Mouse (Mus musculus) lung, embryonic 14.5 days (tissue): ENCODE data around the gene Ucp3. TPM values are rescaled to one million over a fixed set of nuclear protein-coding genes. Genes with fewer than 3 reads are reported as not detected.
"Not testable (repeated sequence)": the region's sequence is repeated elsewhere in the genome, so short reads cannot be mapped to it uniquely, and the experiment has no call there.

Experiments used
- ATAC-seq: fragments of 200-750 bp; cut with Nextera tagmentation; 2 replicates; pipeline ENCODE4 v1.8.0; 2017; ENCODE audit warnings: mild to moderate bottlenecking, moderate TSS enrichment, moderate library complexity; ENCODE audit not compliant: insufficient read depth
- DNase-seq: peaks from one replicate; pipeline ENCODE4 v3.0.0-alpha.2; 2015
- H3K27ac ChIP-seq: fragments of 300-500 bp; sonication (generic); 2 replicates; pipeline ENCODE4 v1.5.1; 2014; ENCODE audit warnings: low read depth, mild to moderate bottlenecking, moderate library complexity
- H3K27me3 ChIP-seq: fragments of 300-500 bp; sonication (generic); 2 replicates; pipeline ENCODE4 v1.6.1; 2014; ENCODE audit warnings: low read length, control low read depth; ENCODE audit not compliant: insufficient read depth
- H3K36me3 ChIP-seq: fragments of 300-500 bp; sonication (generic); 2 replicates; pipeline ENCODE4 v1.6.1; 2014; ENCODE audit warnings: control low read depth; ENCODE audit not compliant: insufficient read depth
- H3K4me1 ChIP-seq: fragments of 300-500 bp; sonication (generic); 2 replicates; pipeline ENCODE4 v1.6.1; 2014; ENCODE audit warnings: antibody characterized with exemption, control low read depth; ENCODE audit not compliant: insufficient read depth
- H3K4me2 ChIP-seq: fragments of 300-500 bp; sonication (generic); 2 replicates; pipeline ENCODE4 v1.6.1; 2014; ENCODE audit warnings: mild to moderate bottlenecking
- H3K4me3 ChIP-seq: fragments of 300-500 bp; sonication (generic); 2 replicates; pipeline ENCODE4 v1.5.1; 2014; ENCODE audit warnings: low read depth, low read length
- H3K9ac ChIP-seq: fragments of 300-500 bp; sonication (generic); 2 replicates; pipeline ENCODE4 v1.6.1; 2014
- H3K9me3 ChIP-seq: fragments of 300-500 bp; sonication (generic); 2 replicates; pipeline ENCODE4 v1.6.1; 2016; ENCODE audit warnings: low read depth, low read length, control low read depth
- CTCF ChIP-seq: IDR thresholded peaks from 2 replicates; pipeline ENCODE4 v1.5.1; 2016; ENCODE audit warnings: antibody characterized with exemption, low read depth
- WGBS: fragments of 180-500 bp; shearing (Covaris S2); extraction: QIAGEN DNeasy Blood & Tissue Kit; methylation state at CpG from one replicate; pipeline ENCODE4 v1.1.7; 2014; 5-methylcytosine and 5-hydroxymethylcytosine counted together
- polyA plus RNA-seq: library from polyadenylated mRNA; unstranded; fragments of >200 nt; fragmentation: Nextera tagmentation; extraction: Ambion mirVana; gene quantifications from 2 replicates; pipeline ENCODE4 v1.2.1, GENCODE M21; 2014

Gene Ucp3
- polyA plus RNA-seq, 1 experiment from 2014 or later: not detected

GRCm38 (mm10) chr7:100470796-100471406 lies 1.9 kb upstream of the Ucp3 start:
- ATAC-seq: no peak
- Histone ChIP-seq H3K9ac (no peak overlapping the region), H3K4me1 (no peaks in the 10 kb centered on the region), H3K4me3 (no peak overlapping the region), H3K27ac (no peak overlapping the region), H3K4me2 (no peak overlapping the region), H3K27me3 (no peaks in the 10 kb centered on the region), H3K9me3 (no peaks in the 10 kb centered on the region), H3K36me3 (peaks cover 16% of the 10 kb centered on the region)
- WGBS: 85% methylated on average over 11 of the region's 11 CpGs
- DNase-seq: no peak
- TF ChIP-seq CTCF: no peak

DNA sequence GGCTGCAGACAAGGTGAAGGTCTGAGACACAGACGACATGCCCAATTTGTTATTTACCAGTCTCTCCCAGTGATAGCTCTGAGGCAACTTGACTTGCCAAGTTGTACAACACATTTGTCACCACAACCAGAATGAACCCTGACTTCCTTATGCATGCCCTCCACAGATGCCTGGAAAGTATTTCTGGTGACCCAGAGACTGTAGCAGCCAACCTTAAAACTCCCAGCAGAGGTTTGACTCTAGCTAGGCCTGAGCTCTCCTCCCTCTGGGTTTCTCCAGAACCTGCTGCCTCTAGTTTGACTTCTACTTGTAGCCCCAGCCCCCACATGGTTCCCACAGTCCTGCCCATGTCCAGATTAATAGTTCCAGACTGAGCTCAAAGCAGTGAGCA lies 1.4 kb upstream of the Ucp3 start:
- Histone ChIP-seq H3K36me3 (peaks cover 14% of the 10 kb centered on the region), H3K4me2 (no peak overlapping the region), H3K9me3 (no peaks in the 10 kb centered on the region), H3K27me3 (no peaks in the 10 kb centered on the region), H3K4me1 (no peaks in the 10 kb centered on the region), H3K9ac (no peak overlapping the region), H3K4me3 (no peak overlapping the region), H3K27ac (no peak overlapping the region)
- no peak for ATAC-seq
- DNase-seq: no peak
- 79% methylated on average over 1 of the region's 1 CpGs for WGBS
- TF ChIP-seq CTCF: no peak

- no peak for DNase-seq
- Histone ChIP-seq H3K4me2 (no peak overlapping the region), H3K27ac (no peak overlapping the region), H3K9ac (no peak overlapping the region), H3K9me3 (no peaks in the 10 kb centered on the region), H3K4me1 (no peaks in the 10 kb centered on the region), H3K27me3 (no peaks in the 10 kb centered on the region), H3K4me3 (no peak overlapping the region), H3K36me3 (peaks cover 8% of the 10 kb centered on the region)
- 72% methylated on average over 9 of the region's 9 CpGs for WGBS
- no peak for TF ChIP-seq CTCF
- ATAC-seq: no peak
These were observed 1.2 kb downstream of the Ucp3 start for GRCm38 (mm10) chr7:100473846-100474454.

- Histone ChIP-seq H3K9me3 (no peaks in the 10 kb centered on the region), H3K4me3 (no peak overlapping the region), H3K9ac (no peak overlapping the region), H3K27me3 (no peaks in the 10 kb centered on the region), H3K27ac (no peak overlapping the region), H3K4me1 (no peaks in the 10 kb centered on the region), H3K36me3 (peaks cover under 1% of the 10 kb centered on the region; the same call in 1 of the 2 replicates), H3K4me2 (no peak overlapping the region)
- ATAC-seq: no peak
- peak; percentile 22 for DNase-seq
- WGBS: 53% methylated on average over 1 of the region's 1 CpGs
- no peak for TF ChIP-seq CTCF
These were observed 1.9 kb downstream of the Ucp3 start for GRCm38 (mm10) chr7:100474680-100475079.

GRCm38 (mm10) chr7:100479100-100479822 lies 6.5 kb downstream of the Ucp3 start:
- Histone ChIP-seq H3K9me3 (no peaks in the 10 kb centered on the region), H3K4me1 (no peaks in the 10 kb centered on the region), H3K4me2 (no peak overlapping the region), H3K27ac (no peak overlapping the region), H3K9ac (no peak overlapping the region), H3K36me3 (no peaks in the 10 kb centered on the region), H3K27me3 (no peaks in the 10 kb centered on the region), H3K4me3 (no peak overlapping the region)
- no peak for TF ChIP-seq CTCF
- DNase-seq: no peak
- ATAC-seq: no peak
- 65% methylated on average over 20 of the region's 20 CpGs for WGBS

DNA sequence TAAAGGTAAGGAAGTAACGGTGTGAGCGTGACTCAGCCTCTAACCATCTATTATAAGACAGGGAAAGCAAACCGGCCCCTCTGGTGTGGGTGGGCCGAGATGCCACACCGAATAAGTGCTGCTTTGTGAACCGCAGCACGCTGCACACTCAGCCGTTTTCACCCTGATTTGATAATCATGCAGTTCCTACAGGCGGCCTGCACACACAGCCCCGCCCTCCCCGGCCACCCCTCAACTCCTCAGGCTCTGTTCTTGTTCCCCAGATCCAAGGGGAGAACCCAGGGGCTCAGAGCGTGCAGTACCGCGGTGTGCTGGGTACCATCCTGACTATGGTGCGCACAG lies 7.0 kb downstream of the Ucp3 start:
- Histone ChIP-seq H3K36me3 (no peaks in the 10 kb centered on the region), H3K4me3 (no peak overlapping the region), H3K4me1 (no peaks in the 10 kb centered on the region), H3K4me2 (no peak overlapping the region), H3K27me3 (no peaks in the 10 kb centered on the region), H3K9ac (no peak overlapping the region), H3K9me3 (no peaks in the 10 kb centered on the region), H3K27ac (no peak overlapping the region)
- WGBS: 63% methylated on average over 15 of the region's 15 CpGs
- ATAC-seq (no peak), DNase-seq (no peak)
- TF ChIP-seq CTCF: no peak

DNA sequence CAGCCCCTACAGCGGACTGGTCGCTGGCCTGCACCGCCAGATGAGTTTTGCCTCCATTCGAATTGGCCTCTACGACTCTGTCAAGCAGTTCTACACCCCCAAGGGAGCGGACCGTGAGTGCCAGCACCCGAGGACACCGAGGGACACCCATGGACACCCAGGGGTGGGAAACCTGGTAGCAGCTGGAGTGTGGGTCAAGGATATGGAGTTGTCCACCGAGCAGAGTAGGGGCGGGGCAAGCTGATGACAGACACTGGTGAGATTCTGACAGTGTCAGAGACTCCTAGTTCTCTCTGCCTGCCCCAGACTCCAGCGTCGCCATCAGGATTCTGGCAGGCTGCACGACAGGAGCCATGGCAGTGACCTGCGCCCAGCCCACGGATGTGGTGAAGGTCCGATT lies 7.4 kb downstream of the Ucp3 start:
- no peak for ATAC-seq
- H3K27ac ChIP-seq: no peak overlapping the region
- no peak overlapping the region for H3K4me2 ChIP-seq
- TF ChIP-seq CTCF: no peak
- H3K9me3 ChIP-seq: no peaks in the 10 kb centered on the region
- no peaks in the 10 kb centered on the region for H3K27me3 ChIP-seq
- 75% methylated on average over 17 of the region's 17 CpGs for WGBS
- DNase-seq: no peak
- no peak overlapping the region for H3K9ac ChIP-seq
- no peak overlapping the region for H3K4me3 ChIP-seq
- no peaks in the 10 kb centered on the region for H3K4me1 ChIP-seq
- no peaks in the 10 kb centered on the region for H3K36me3 ChIP-seq

DNA sequence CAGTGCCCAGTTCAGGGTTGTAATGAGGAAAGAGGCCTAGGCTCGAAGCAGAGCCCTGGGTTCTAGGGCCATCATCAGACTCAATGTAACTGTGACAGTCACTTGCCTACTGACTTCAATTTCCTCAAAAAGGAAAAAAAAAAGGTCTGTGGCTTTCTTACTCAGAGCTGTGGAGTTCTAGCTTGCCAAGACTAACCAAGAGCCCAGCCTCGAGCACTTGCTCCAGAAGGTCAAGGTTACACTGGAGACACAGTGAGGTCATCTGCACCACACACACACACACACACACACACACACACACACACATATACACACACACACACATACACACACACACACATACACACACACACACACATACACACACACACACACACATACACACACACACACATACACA lies 9.3 kb downstream of the Ucp3 start:
- not testable (repeated sequence) for H3K9me3 ChIP-seq, H3K27me3 ChIP-seq, H3K36me3 ChIP-seq, ATAC-seq, H3K4me1 ChIP-seq, DNase-seq, H3K4me3 ChIP-seq, H3K4me2 ChIP-seq, H3K9ac ChIP-seq, H3K27ac ChIP-seq
- WGBS: 70% methylated on average over 2 of the region's 2 CpGs
